Mouse (Mus musculus) right cerebral cortex, postnatal 4 days (tissue): ENCODE data around the gene Eif3l.
A peak's percentile ranks its signal among the peaks of the same experiment; 100 is the strongest.

Experiments
- DNase-seq: peaks from one replicate; pipeline ENCODE4 v3.0.0-alpha.2; 2022

Eif3l gene

GRCm38 (mm10) chr15:79127101-79127500 lies 52.1 kb downstream of the Eif3l start:
- DNase-seq, result no peak

GRCm38 (mm10) chr15:79128208-79128607 lies 53.2 kb downstream of the Eif3l start:
- no peak for DNase-seq

GRCm38 (mm10) chr15:79129311-79129710 lies 54.3 kb downstream of the Eif3l start:
- no peak for DNase-seq

DNA sequence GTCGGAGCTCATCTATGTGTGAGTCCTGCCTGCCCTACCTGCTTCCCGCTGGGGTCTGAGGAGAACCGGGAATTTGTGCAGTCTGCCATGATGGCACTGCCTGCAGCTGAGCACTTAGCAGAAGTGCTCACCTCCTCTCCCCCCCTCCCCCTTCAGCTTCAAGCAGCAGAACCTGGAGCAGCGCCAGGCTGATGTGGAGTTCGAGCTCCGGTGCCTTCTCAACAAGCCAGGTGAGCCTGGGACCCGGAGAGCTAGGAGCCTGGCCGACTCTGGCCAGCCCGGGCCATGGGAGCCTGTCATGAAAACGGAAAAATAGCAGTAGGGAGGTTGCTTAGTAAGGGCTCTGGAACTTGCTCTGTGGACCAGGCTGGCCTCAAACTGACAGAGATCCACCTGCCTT lies 55.8 kb downstream of the Eif3l start:
- no peak for DNase-seq

- no peak for DNase-seq
These were observed 56.5 kb downstream of the Eif3l start for GRCm38 (mm10) chr15:79131442-79131841.

- DNase-seq, result no peak
These were observed 58.2 kb downstream of the Eif3l start for GRCm38 (mm10) chr15:79133191-79133661.

DNA sequence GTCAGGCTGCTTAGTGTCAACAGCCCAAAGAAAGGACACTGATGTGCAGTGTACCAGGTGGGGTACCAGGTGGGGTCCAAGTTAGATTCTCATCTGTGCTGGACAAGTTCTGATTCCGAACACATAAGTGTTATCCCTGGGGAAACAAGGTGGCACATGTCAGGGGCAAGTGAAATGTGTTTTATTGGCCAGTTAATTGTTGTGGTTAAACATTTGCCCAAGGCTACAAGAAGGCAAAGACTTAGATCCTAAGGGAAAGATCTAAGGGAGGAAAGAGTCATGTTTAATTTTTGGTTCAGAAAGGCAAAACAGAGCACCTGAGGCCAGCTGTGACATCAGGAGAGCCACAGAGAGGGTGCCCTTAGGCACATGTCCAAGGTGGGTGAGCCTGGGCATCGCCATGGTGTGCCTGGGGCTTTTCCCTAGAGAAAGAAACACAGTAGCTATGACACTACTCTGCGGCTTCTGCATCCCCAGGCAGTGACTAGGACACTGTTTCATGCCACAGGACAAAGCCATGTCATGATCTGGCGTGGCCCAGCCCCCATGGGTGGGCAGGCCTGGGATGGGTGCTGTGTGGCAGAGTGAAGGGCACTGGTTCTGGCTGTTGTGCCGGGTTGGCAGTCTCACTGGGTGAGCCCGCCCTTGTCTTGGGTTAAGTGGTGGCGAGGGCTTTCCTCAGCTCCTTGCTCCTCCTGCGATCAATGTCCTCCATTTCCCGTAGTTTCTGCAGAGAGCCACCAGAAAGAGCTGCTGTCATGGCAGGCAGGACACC lies 59.7 kb downstream of the Eif3l start:
- DNase-seq, result no peak

DNA sequence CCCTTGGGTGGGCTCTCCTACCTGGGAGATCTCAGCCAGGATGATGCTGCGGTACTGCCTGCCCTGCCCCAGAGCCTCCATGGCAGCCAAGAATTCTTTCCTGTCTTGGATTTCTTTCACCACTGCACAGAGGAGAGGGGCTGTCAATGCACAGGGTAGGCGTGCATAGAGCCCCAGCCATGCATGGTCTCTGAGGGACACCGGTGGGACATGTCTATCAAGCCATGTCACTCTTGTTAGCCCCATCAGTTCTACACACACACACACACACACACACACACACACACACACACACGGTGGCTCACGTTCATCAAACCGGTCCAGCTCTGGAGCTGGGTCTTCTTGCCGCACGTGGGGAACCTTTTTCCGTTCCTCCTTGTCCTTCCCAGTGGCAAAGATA lies 60.4 kb downstream of the Eif3l start:
- no peak for DNase-seq

DNA sequence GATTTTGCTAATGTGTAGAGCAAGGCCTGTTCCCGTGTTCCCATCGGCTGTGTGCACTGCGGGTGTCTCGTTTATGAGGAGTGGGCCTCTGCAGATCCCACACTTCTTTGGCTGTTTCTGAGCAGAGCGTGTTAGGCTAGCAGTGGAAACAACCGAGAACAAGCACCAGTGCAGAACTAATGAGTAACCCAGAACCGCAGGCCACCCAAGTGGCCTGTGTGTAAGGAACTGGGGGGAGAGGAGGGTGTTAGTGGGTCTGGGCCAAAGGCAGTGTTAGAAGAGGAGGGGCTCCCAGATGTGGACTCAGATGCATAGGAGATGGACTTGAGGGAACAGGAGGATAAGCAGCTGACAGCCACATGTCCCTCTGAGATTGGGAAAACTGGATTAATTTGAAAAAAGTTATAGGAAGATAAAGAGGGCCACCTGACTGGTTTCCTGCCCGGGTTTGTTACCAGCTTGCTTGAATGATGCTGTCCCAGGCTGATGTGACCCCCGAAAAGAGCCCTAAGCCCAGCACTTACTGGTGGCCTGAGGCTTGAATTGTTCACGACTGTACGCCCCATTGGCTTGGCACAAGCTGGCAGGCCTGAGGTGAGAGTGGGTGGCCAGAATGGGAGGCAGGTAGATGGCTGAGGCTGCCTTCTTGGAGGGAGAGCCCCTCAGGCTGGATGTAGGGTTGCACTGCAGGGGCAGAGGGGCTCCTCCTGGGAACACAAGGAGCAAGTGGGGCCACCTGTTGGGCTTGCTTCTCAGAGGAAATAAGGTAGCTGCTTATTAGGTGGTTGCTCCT lies 61.0 kb downstream of the Eif3l start:
- no peak for DNase-seq

DNA sequence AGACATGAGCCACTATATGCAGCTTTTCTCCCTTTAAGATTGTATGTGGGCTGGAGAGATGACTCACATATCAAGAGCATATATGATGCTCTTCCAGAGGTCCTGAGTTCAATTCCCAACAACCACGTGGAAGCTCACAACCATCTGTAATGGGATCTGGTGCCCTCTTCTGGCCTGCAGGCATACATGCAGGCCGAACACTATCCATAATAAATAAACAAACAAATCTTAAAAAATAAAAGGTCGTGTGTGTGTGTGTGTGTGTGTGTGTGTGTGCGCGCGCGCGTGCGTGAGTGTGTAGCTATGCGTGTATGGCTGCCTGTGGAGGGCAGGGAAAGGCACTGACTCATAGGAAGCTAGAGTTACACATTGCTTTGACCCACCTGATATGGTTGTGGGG lies 64.7 kb downstream of the Eif3l start:
- no peak for DNase-seq

- DNase-seq, result peak; percentile 95
These were observed 66.0 kb downstream of the Eif3l start, which contains the start of the genes Polr2f and 1700088E04Rik for GRCm38 (mm10) chr15:79140866-79141565. Gene Polr2f (plus strand): TSS chr15:79141009. Gene 1700088E04Rik (minus strand): TSS chr15:79141253.

DNA sequence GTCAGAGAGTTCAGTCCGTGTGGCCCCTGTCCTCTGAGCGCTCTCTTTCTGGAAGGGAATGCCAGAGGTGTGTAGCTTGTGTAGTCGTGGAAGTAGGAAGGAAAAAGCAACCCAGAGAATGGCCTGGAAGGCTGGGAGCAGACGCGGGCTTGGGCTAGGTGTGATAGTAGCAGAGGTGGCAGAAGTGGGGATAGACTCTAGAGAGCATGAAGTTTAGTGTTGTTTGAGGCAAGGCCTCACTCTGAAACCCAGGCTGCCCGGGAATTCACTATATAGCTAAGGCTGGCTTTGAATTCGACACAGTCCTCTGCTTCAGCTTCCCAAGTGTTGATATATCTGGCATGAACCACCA lies 66.6 kb downstream of the Eif3l start:
- no peak for DNase-seq

DNA sequence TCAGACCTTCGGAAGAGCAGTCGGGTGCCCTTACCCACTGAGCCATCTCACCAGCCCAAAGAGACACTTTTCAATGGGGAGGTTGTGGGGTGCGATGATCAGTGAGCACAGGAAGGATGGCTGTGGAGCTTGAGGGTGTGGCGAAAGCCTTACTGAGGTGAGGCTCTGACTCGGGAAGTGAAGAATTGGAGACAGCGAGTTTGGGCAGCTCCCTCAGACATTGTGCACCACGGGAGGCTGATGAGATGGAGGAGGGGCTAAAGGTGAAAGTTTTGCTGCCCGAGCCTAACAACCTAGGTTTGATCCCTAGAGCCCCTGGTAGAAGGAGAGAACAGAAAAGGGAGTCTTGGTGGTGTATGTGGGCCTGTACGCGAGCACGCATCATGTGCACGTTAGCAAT lies 68.3 kb downstream of the Eif3l start:
- DNase-seq, result no peak
